Mouse (Mus musculus) CH12.LX (cell line): ENCODE measurements at regions not wholly inside any gene's neighbourhood (a gene's known extent, or its start where the extent isn't known, plus 50 kb on each side); places are given as distances from the start of the nearest gene placed in this dataset.

Experiments
- DNase-seq: peaks from one replicate; pipeline ENCODE4 v3.0.0-alpha.2; 2013; ENCODE audit errors: extremely low read depth
- H3K27ac ChIP-seq: 2 replicates; pipeline ENCODE4 v1.5.1; 2012; ENCODE audit warnings: low read depth, mild to moderate bottlenecking, control low read depth, moderate library complexity; ENCODE audit not compliant: insufficient read depth
- H3K27me3 ChIP-seq: replicated peaks from 2 replicates; pipeline ENCODE3; 2012; ENCODE audit warnings: inconsistent platforms
- H3K36me3 ChIP-seq, 2 experiments: replicated peaks in 1 of 2; 2 replicates each; pipeline versions ENCODE3 to v1.6.1; 2012; ENCODE audit warnings: inconsistent platforms in 1 of 2, low read length in 1 of 2, mild to moderate bottlenecking in 1 of 2, mixed read lengths in 1 of 2, moderate library complexity in 1 of 2; ENCODE audit not compliant: control insufficient read depth in 1 of 2, insufficient read depth in 1 of 2
- H3K4me1 ChIP-seq, 2 experiments: 2 replicates each; pipeline ENCODE4 v1.6.1; 2012; ENCODE audit warnings: inconsistent platforms in 1 of 2, moderate library complexity in 1 of 2; ENCODE audit not compliant: insufficient read depth in 2 of 2, control insufficient read depth in 1 of 2
- H3K4me2 ChIP-seq: 2 replicates; pipeline ENCODE4 v1.6.1; 2012; ENCODE audit warnings: low read depth, mild to moderate bottlenecking, control low read depth; ENCODE audit not compliant: poor library complexity, insufficient read depth, severe bottlenecking
- H3K4me3 ChIP-seq, 3 experiments: fragments of 150-350 bp in 1 of 3; sonication (generic) in 1 of 3; replicated peaks in 1 of 3; 2 replicates each; pipeline versions ENCODE3 to v1.5.1; 2011 to 2012; ENCODE audit warnings: low read depth in 2 of 3, low read length in 2 of 3, mild to moderate bottlenecking in 2 of 3, moderate library complexity in 2 of 3, control low read depth in 1 of 3, improper control_type of control experiment in 1 of 3, inconsistent platforms in 1 of 3, mixed read lengths in 1 of 3; ENCODE audit not compliant: poor library complexity in 1 of 3
- H3K79me2 ChIP-seq: replicated peaks from 2 replicates; pipeline ENCODE4 v1.6.1; 2012; ENCODE audit warnings: mild to moderate bottlenecking, moderate library complexity; ENCODE audit not compliant: control insufficient read depth, poor library complexity, insufficient read depth, severe bottlenecking; ENCODE audit errors: extremely low read depth
- H3K9ac ChIP-seq: 2 replicates; pipeline ENCODE4 v1.6.1; 2012; ENCODE audit warnings: low read depth, mild to moderate bottlenecking, control low read depth, moderate library complexity; ENCODE audit not compliant: insufficient read depth
- H3K9me3 ChIP-seq: replicated peaks from 2 replicates; pipeline ENCODE3; 2012; ENCODE audit warnings: low read length, inconsistent platforms, mixed read lengths
- CHD2 ChIP-seq: IDR thresholded peaks from 2 replicates; pipeline ENCODE4 v1.6.1; 2011; ENCODE audit warnings: low read length, improper control_type of control experiment
- CTCF ChIP-seq, 2 experiments: IDR thresholded peaks in 1 of 2; conservative IDR thresholded peaks in 1 of 2; 2 replicates each; pipeline ENCODE4 v1.5.1; 2011 to 2012; ENCODE audit warnings: low read depth in 2 of 2, low read length in 2 of 2, improper control_type of control experiment in 1 of 2, inconsistent platforms in 1 of 2, mild to moderate bottlenecking in 1 of 2, moderate library complexity in 1 of 2
- ETS1 ChIP-seq: conservative IDR thresholded peaks from 2 replicates; pipeline ENCODE4 v1.6.1; 2012; ENCODE audit warnings: low read depth, mild to moderate bottlenecking, inconsistent platforms, low read length, improper control_type of control experiment, moderate library complexity
- KAT2A ChIP-seq: IDR thresholded peaks from 2 replicates; pipeline ENCODE4 v1.6.1; 2012; ENCODE audit warnings: low read length, improper control_type of control experiment, inconsistent platforms; ENCODE audit not compliant: insufficient replicate concordance
- MAX ChIP-seq: IDR thresholded peaks from 2 replicates; pipeline ENCODE4 v1.6.1; 2011; ENCODE audit warnings: low read length, improper control_type of control experiment
- MEF2A ChIP-seq: IDR thresholded peaks from 2 replicates; pipeline ENCODE4 v1.6.1; 2014; ENCODE audit warnings: low read depth, mild to moderate bottlenecking, inconsistent platforms, low read length, improper control_type of control experiment, borderline replicate concordance
- MYC ChIP-seq: IDR thresholded peaks from 2 replicates; pipeline ENCODE4 v1.6.1; 2011; ENCODE audit warnings: low read depth, mild to moderate bottlenecking, improper control_type of control experiment, low read length
- PAX5 ChIP-seq: IDR thresholded peaks from 2 replicates; pipeline ENCODE4 v1.6.1; 2012; ENCODE audit warnings: low read length, inconsistent platforms, mixed read lengths
- POLR2A ChIP-seq: IDR thresholded peaks from 2 replicates; pipeline ENCODE4 v1.6.1; 2011; ENCODE audit warnings: low read depth, mild to moderate bottlenecking, improper control_type of control experiment, low read length
- RAD21 ChIP-seq: IDR thresholded peaks from 2 replicates; pipeline ENCODE4 v1.6.1; 2011; ENCODE audit warnings: low read depth, mild to moderate bottlenecking, low read length, improper control_type of control experiment, moderate library complexity
- SIN3A ChIP-seq: IDR thresholded peaks from 2 replicates; pipeline ENCODE4 v1.6.1; 2012; ENCODE audit warnings: low read length, improper control_type of control experiment, inconsistent platforms
- TBP ChIP-seq: conservative IDR thresholded peaks from 2 replicates; pipeline ENCODE4 v1.6.1; 2011; ENCODE audit warnings: low read depth, low read length, improper control_type of control experiment
- TCF12 ChIP-seq: IDR thresholded peaks from 2 replicates; pipeline ENCODE4 v1.6.1; 2014; ENCODE audit warnings: low read depth, mild to moderate bottlenecking, inconsistent platforms, low read length, improper control_type of control experiment
- USF1 ChIP-seq: IDR thresholded peaks from 2 replicates; pipeline ENCODE4 v1.6.1; 2014; ENCODE audit warnings: low read depth, mild to moderate bottlenecking, inconsistent platforms, low read length, improper control_type of control experiment
- ZKSCAN1 ChIP-seq: IDR thresholded peaks from 2 replicates; pipeline ENCODE4 v1.6.1; 2012; ENCODE audit warnings: low read depth, inconsistent platforms, low read length, improper control_type of control experiment, borderline replicate concordance
- ZMIZ1 ChIP-seq: IDR thresholded peaks from 2 replicates; pipeline ENCODE4 v1.6.1; 2012; ENCODE audit warnings: low read depth, mild to moderate bottlenecking, inconsistent platforms, low read length, improper control_type of control experiment
- ZNF384 ChIP-seq: IDR thresholded peaks from 2 replicates; pipeline ENCODE4 v1.6.1; 2012; ENCODE audit warnings: low read depth, low read length, improper control_type of control experiment, inconsistent platforms
- dilution Hi-C: fragments of 300-500 bp; cut with MboI; formaldehyde crosslinking; loops from 2 replicates; pipeline ENCODE4 v1.14.3; 2020; ENCODE audit warnings: low sequenced_read_pairs; ENCODE audit not compliant: extremely low pct_unique_long_range_greater_than_20kb, extremely low pct_ligation_motif_present
- in situ Hi-C: fragments of 300-500 bp; cut with MboI; formaldehyde crosslinking; loops from 3 replicates; pipeline ENCODE4 v1.14.3; 2019; ENCODE audit warnings: low sequenced_read_pairs, low pct_ligation_motif_present, low pct_unique_long_range_greater_than_20kb, mixed read lengths

GRCm38 (mm10) chr17:48792954-48793353, 139.2 kb upstream of the Lrfn2 start:
- no peaks in the 10 kb centered on the region for H3K36me3 ChIP-seq
- no peak overlapping the region for H3K4me3 ChIP-seq
- H3K9ac ChIP-seq: no peak overlapping the region
- no peaks in the 10 kb centered on the region for H3K4me1 ChIP-seq
- no peak for DNase-seq
- no peaks in the 10 kb centered on the region for H3K27me3 ChIP-seq
- H3K79me2 ChIP-seq: no peaks in the 10 kb centered on the region
- no peak overlapping the region for H3K4me2 ChIP-seq
- H3K9me3 ChIP-seq: peaks cover 84% of the 10 kb centered on the region
- in situ Hi-C loops: no loop called here
- no peak overlapping the region for H3K27ac ChIP-seq
- dilution Hi-C loops: no loop called here
- TF ChIP-seq ZMIZ1 (no peak), CTCF (conservative IDR thresholded peaks at IDR 0.05 in 1 of 2, IDR thresholded peaks at IDR 0.05 in 1 of 2; ENCODE audit: low read depth in 2 of 2, low read length in 2 of 2) (no peak), ZNF384 (no peak), SIN3A (no peak), TCF12 (no peak), PAX5 (no peak), POLR2A (no peak), MEF2A (no peak)

DNA sequence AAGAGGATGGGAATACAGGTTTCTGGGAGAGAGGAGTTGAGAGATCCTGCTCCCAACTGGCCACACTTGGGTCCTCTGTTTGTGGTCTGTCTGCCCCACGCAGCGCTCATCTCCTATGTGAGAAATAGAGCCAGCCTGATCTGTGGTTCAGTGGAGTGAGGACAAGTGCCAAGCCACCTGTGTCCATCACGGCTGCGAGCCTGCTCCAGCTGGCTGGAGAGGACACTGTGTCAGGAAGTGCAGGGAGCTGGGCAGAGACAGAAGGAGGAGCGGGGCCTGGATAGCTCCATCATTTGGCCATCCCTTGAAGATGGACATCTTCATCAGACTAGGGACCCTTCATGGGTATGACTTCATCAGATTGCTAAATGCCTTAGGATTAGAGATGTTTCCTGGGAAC, 136.4 kb upstream of the Lrfn2 start:
- DNase-seq: no peak
- dilution Hi-C loops: no loop called here

DNA sequence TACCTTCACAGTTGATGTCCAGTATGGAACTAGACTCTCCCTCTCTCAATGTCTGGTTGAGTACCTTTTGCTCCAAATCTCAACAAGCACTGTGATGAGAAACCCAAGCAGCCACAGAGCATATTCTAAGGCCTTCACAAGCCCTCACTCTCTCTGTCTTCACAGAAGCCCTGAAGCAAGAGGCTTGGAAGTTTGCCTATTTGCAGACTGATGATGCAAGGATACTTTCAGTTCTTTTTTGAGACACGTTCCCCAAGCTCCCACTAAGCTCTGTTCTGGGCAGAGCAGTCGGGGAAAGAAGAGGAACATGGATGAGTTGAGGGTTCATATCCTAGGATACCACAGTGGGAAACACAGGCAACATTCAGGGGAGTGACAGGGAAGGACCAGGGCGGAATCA, 134.0 kb upstream of the Lrfn2 start:
- Histone ChIP-seq H3K36me3 (no peaks in the 10 kb centered on the region), H3K4me1 (no peaks in the 10 kb centered on the region), H3K9me3 (peaks cover 86% of the 10 kb centered on the region), H3K27me3 (no peaks in the 10 kb centered on the region), H3K27ac (no peak overlapping the region), H3K4me3 (no peak overlapping the region), H3K9ac (no peak overlapping the region), H3K79me2 (no peaks in the 10 kb centered on the region), H3K4me2 (no peak overlapping the region)
- dilution Hi-C loops: no loop called here
- in situ Hi-C loops: no loop called here
- no peak for TF ChIP-seq MAX
- DNase-seq: no peak

More for the DNA sequence above, 136.4 kb upstream of the Lrfn2 start:
- H3K4me3 ChIP-seq: no peak overlapping the region
- no peaks in the 10 kb centered on the region for H3K79me2 ChIP-seq
- no peak overlapping the region for H3K4me2 ChIP-seq
- H3K36me3 ChIP-seq: no peaks in the 10 kb centered on the region
- peaks cover 86% of the 10 kb centered on the region for H3K9me3 ChIP-seq
- in situ Hi-C loops: no loop called here
- H3K9ac ChIP-seq: no peak overlapping the region
- no peak overlapping the region for H3K27ac ChIP-seq
- H3K27me3 ChIP-seq: no peaks in the 10 kb centered on the region
- H3K4me1 ChIP-seq: no peaks in the 10 kb centered on the region
- TF ChIP-seq ZKSCAN1 (no peak), ETS1 (no peak), MAX (no peak), MYC (no peak), TBP (no peak), USF1 (no peak), MEF2A (no peak), CHD2 (no peak), KAT2A (no peak), ZMIZ1 (no peak), RAD21 (no peak), PAX5 (no peak)
